In the genomic region with DNA sequence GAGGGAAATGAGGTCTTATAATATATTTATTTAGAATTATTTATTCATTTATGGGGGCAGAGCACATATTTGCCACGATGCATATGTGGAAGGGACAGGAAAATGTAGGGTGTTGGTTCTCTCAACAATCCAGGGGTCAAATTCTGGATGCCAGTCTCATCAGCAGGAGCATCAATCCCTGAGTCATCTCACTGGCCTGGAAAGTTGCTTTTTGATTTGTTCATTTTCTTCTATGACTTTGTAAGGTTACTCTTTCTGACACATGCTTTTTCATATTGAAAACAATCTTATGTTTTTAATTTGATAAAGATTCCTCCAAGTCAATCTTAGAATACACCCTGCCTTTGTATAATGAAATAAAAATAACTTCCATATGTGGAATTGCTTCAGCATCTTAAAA, we compare ENCODE assay signal across 33 mouse cellular contexts.
"Had no signal": no experiment of that assay in that cellular context is flagged by ENCODE, and none has a peak within 500 bp of the region (broad histone marks: within the 10 kb centered on the region; RNA-seq: fewer than 3 reads in every experiment).

No protein-coding gene starts in this region.

- H3K9ac ChIP-seq: heart, embryonic 13.5 days; heart, embryonic 15.5 days; hindbrain, embryonic 12.5 days; hindbrain, embryonic 13.5 days; hindbrain, embryonic 14.5 days; hindbrain, embryonic 15.5 days; intestine, embryonic 15.5 days; kidney, embryonic 15.5 days had no signal

- DNase-seq: heart, postnatal 10 days; heart, postnatal 14 days; heart, postnatal 36 days; heart, postnatal 4 days; kidney, adult 11 months; kidney, adult 18-20 months; kidney, adult 2 months; kidney, adult 8-10 months; kidney, adult 9 months; kidney, postnatal 10 days; kidney, postnatal 14 days; kidney, postnatal 25 days; kidney, postnatal 36 days; kidney, postnatal 4 days; layer of hippocampus, adult 9-11 months; layer of hippocampus, postnatal 36 days had no signal

- H3K4me1 ChIP-seq: heart, embryonic 13.5 days; heart, embryonic 15.5 days; hindbrain, embryonic 10.5 days; hindbrain, embryonic 12.5 days; hindbrain, embryonic 13.5 days; hindbrain, embryonic 15.5 days; intestine, embryonic 15.5 days; kidney, embryonic 15.5 days had no signal

- H3K36me3 ChIP-seq: heart, embryonic 13.5 days; heart, embryonic 15.5 days; hindbrain, embryonic 10.5 days; hindbrain, embryonic 12.5 days; hindbrain, embryonic 13.5 days; hindbrain, embryonic 15.5 days; intestine, embryonic 15.5 days; kidney, embryonic 15.5 days had no signal

- H3K4me2 ChIP-seq: heart, embryonic 13.5 days; heart, embryonic 15.5 days; hindbrain, embryonic 12.5 days; hindbrain, embryonic 13.5 days; hindbrain, embryonic 14.5 days; hindbrain, embryonic 15.5 days; intestine, embryonic 15.5 days; kidney, embryonic 15.5 days had no signal

- H3K9me3 ChIP-seq: heart, embryonic 13.5 days; heart, embryonic 15.5 days; hindbrain, embryonic 10.5 days; hindbrain, embryonic 12.5 days; hindbrain, embryonic 13.5 days; hindbrain, embryonic 15.5 days; intestine, embryonic 15.5 days; kidney, embryonic 15.5 days had no signal

- H3K27ac ChIP-seq: heart, embryonic 13.5 days; heart, embryonic 15.5 days; hindbrain, embryonic 10.5 days; hindbrain, embryonic 12.5 days; hindbrain, embryonic 13.5 days; hindbrain, embryonic 14.5 days; hindbrain, embryonic 15.5 days; hindbrain, postnatal 0 days; intestine, embryonic 15.5 days; kidney, embryonic 15.5 days; kidney, postnatal 0 days; layer of hippocampus, adult 2 months; left cerebral cortex, adult 2 months had no signal

- H3K4me3 ChIP-seq: heart, embryonic 13.5 days; heart, embryonic 15.5 days; hindbrain, embryonic 10.5 days; hindbrain, embryonic 12.5 days; hindbrain, embryonic 13.5 days; hindbrain, embryonic 15.5 days; intestine, embryonic 15.5 days; kidney, embryonic 15.5 days; layer of hippocampus, adult 2 months; left cerebral cortex, adult 2 months had no signal

- ATAC-seq: hindbrain, embryonic 16.5 days; hindbrain, postnatal 0 days; inflammation-experienced regulatory T-cells, adult 6 months; intestine, embryonic 15.5 days; intestine, embryonic 16.5 days; intestine, postnatal 0 days had no signal

- H3K27me3 ChIP-seq: heart, embryonic 13.5 days; heart, embryonic 15.5 days; hindbrain, embryonic 12.5 days; hindbrain, embryonic 13.5 days; hindbrain, embryonic 15.5 days; intestine, embryonic 15.5 days; kidney, embryonic 15.5 days had no signal
